Mouse (Mus musculus) cortical plate, adult 2 months (tissue): Measurements from ENCODE around the gene Uqcr11.

Experiments used
- CTCF ChIP-seq: fragments of 200-500 bp; IDR thresholded peaks from 2 replicates; pipeline ENCODE4 v1.5.1; 2011; ENCODE audit warnings: mild to moderate bottlenecking, control low read depth, low read length; ENCODE audit not compliant: insufficient read depth; ENCODE audit errors: extremely low read depth
- POLR2A ChIP-seq: fragments of 200-500 bp; IDR thresholded peaks from 2 replicates; pipeline ENCODE4 v1.6.1; 2011; ENCODE audit warnings: mild to moderate bottlenecking, low read length, control low read depth; ENCODE audit not compliant: insufficient read depth; ENCODE audit errors: extremely low read depth

DNA sequence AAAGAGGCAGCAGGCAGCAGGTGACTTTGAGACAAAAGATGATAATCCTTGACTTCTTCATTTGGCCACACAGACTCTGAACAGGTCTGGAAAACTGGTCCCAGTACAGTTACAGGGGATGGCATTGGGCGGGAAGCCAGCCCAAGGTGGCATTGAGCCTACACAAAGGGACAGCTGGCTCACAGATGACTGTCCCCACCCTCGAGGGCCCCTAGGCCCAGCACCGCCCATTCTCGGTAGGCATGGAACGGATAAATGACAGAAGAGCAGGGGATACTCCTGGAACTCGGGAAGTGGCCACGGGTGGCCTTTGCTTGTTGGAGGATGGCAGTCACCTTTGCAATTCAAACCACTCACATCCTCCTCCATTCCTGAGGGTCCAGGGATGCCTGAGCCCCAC, 21.3 kb downstream of the Uqcr11 start:
- no peak for TF ChIP-seq CTCF
- no peak for TF ChIP-seq POLR2A
